Mouse (Mus musculus): Measurements from ENCODE around the gene Ppil1.

DNA sequence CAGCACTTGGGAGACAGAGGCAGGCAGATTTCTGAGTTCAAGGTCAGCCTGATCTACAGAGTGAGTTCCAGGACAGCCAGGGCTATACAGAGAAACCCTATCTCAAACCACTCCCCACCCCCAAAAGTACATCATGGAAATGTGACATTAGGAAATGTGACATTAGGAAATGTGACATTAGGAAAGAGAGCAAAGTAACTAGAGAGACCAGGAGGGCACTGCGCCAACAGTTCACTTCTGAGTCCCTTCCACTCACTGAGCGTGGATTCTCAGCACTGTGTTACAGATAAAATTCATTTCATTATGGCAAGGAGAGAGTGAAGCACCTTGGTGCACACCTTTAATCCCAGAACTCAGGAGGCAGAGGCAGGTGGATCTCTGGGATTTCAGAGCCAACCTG lies 5.1 kb downstream of the Ppil1 start:
- no peak for TF ChIP-seq TAL1 (conservative IDR thresholded peaks at IDR 0.05; ENCODE audit: low read depth, low read length)
- TF ChIP-seq CTCF (IDR thresholded peaks at IDR 0.05; ENCODE audit: low read depth, low read length): no peak
- TF ChIP-seq GATA1 (IDR thresholded peaks at IDR 0.05; ENCODE audit: borderline replicate concordance, low read length): no peak
- TF ChIP-seq GATA2 (IDR thresholded peaks at IDR 0.05; ENCODE audit: borderline replicate concordance, low read depth, low read length): no peak

All from G1E (cell line).